ENCODE assay signal across 24 mouse cellular contexts in genomic region chr2:129380211-129380610, GRCm38 (mm10). TPM values are rescaled to one million over a fixed set of nuclear protein-coding genes. Genes with fewer than 3 reads are reported as not detected.
DNase-seq lines count a peak whose midpoint lies in the region; ATAC-seq and TF ChIP-seq lines count a peak whose summit lies in the region.
"Had no signal": no experiment of that assay in that cellular context is flagged by ENCODE, and none has a peak within 500 bp of the region (broad histone marks: within the 10 kb centered on the region; RNA-seq: fewer than 3 reads in every experiment).

No protein-coding gene starts in this region.

- H3K9ac ChIP-seq in forebrain, embryonic 14.5 days (ENCODE audit: low read length): no peak overlapping the region
- H3K9ac ChIP-seq: embryonic facial prominence, embryonic 12.5 days; hindbrain, embryonic 14.5 days; liver, embryonic 12.5 days; midbrain, embryonic 12.5 days had no signal

- ATAC-seq in common myeloid progenitor, adult 5-6 weeks (replicated peaks; ENCODE audit: low read depth, poor library complexity, severe bottlenecking): peak; percentile 45; the same call in 1 of the 2 replicates
- ATAC-seq in monocyte, adult 5-6 weeks (replicated peaks; ENCODE audit: insufficient number of reproducible peaks, low FRiP score, low TSS enrichment, poor library complexity, severe bottlenecking): peak; percentile 83
- ATAC-seq in forebrain, embryonic 14.5 days: no peak
- ATAC-seq: intestine, embryonic 16.5 days; liver, embryonic 12.5 days had no signal

- no peak overlapping the region for H3K27ac ChIP-seq in kidney, adult 2 months (ENCODE audit: insufficient read depth, low read depth, low read length)
- H3K27ac ChIP-seq in forebrain, embryonic 14.5 days (ENCODE audit: low read depth, low read length): no peak overlapping the region
- H3K27ac ChIP-seq: embryonic facial prominence, embryonic 12.5 days; hindbrain, embryonic 14.5 days; liver, embryonic 12.5 days; midbrain, embryonic 12.5 days; stomach, postnatal 0 days had no signal

- H3K4me3 ChIP-seq in kidney, adult 2 months (ENCODE audit: insufficient read depth, low read depth, low read length): no peak overlapping the region
- H3K4me3 ChIP-seq in lung, adult 2 months (replicated peaks; ENCODE audit: extremely low read depth, low read depth, low read length): no peak overlapping the region
- H3K4me3 ChIP-seq in forebrain, embryonic 14.5 days (ENCODE audit: low read depth, low read length): no peak overlapping the region
- H3K4me3 ChIP-seq: embryonic facial prominence, embryonic 12.5 days; liver, embryonic 12.5 days; midbrain, embryonic 12.5 days; myocyte had no signal

- TF ChIP-seq POLR2A in kidney, adult 2 months (IDR thresholded peaks at IDR 0.05; ENCODE audit: low read depth, low read length): no peak
- no peak for TF ChIP-seq POLR2A in lung, adult 2 months (IDR thresholded peaks at IDR 0.05; ENCODE audit: borderline replicate concordance, extremely low read depth, low read depth, low read length)

- no peaks in the 10 kb centered on the region for H3K36me3 ChIP-seq in kidney, adult 2 months (ENCODE audit: control insufficient read depth, insufficient read depth, low read length)
- H3K36me3 ChIP-seq in forebrain, embryonic 14.5 days (ENCODE audit: control insufficient read depth, insufficient read depth, low read length): no peaks in the 10 kb centered on the region
- H3K36me3 ChIP-seq: embryonic facial prominence, embryonic 12.5 days; liver, embryonic 12.5 days; midbrain, embryonic 12.5 days had no signal

- peak; percentile 25 for DNase-seq in kidney, adult 2 months
- DNase-seq in kidney, adult 8-10 months: no peak
- peak; percentile 42 for DNase-seq in lung, postnatal 25 days (ENCODE audit: low spot score)
- DNase-seq in lung, adult 2 months: no peak
- no peak for DNase-seq in forebrain, embryonic 14.5 days (ENCODE audit: low spot score)
- no peak for DNase-seq in embryo, embryonic 9.5 days (ENCODE audit: extremely low spot score)
- DNase-seq: cerebellum, postnatal 25 days; heart, postnatal 10 days; kidney, postnatal 14 days; left cerebral cortex, postnatal 4 days; thymus, postnatal 14 days had no signal

- no peak for TF ChIP-seq CTCF in kidney, adult 2 months (conservative IDR thresholded peaks at IDR 0.05; ENCODE audit: insufficient read depth, insufficient read length, low read depth, low read length)
- TF ChIP-seq CTCF in lung, adult 2 months (IDR thresholded peaks at IDR 0.05; ENCODE audit: insufficient read depth, low read length): no peak

- H3K9me3 ChIP-seq in forebrain, embryonic 14.5 days (replicated peaks; ENCODE audit: control insufficient read depth, low read length): no peaks in the 10 kb centered on the region
- H3K9me3 ChIP-seq: embryonic facial prominence, embryonic 12.5 days; liver, embryonic 12.5 days; midbrain, embryonic 12.5 days had no signal

- no peaks in the 10 kb centered on the region for H3K4me1 ChIP-seq in kidney, adult 2 months (ENCODE audit: control insufficient read depth, insufficient read depth, low read length)
- H3K4me1 ChIP-seq in lung, adult 2 months (ENCODE audit: control insufficient read depth, insufficient read depth, low read length): peaks cover 3% of the 10 kb centered on the region; the same call in 1 of the 2 replicates
- H3K4me1 ChIP-seq in forebrain, embryonic 14.5 days (ENCODE audit: control insufficient read depth, insufficient read depth, low read length): no peaks in the 10 kb centered on the region
- H3K4me1 ChIP-seq: embryonic facial prominence, embryonic 12.5 days; liver, embryonic 12.5 days; midbrain, embryonic 12.5 days had no signal

- WGBS in kidney, adult 2 months: 73% methylated on average over 5 of the region's 5 CpGs
- 51% methylated on average over 5 of the region's 5 CpGs for WGBS in lung, adult 2 months
- WGBS in forebrain, embryonic 14.5 days: 67% methylated on average over 5 of the region's 5 CpGs

- no peak overlapping the region for H3K4me2 ChIP-seq in forebrain, embryonic 14.5 days (ENCODE audit: low read length)
- H3K4me2 ChIP-seq: embryonic facial prominence, embryonic 12.5 days; hindbrain, embryonic 14.5 days; liver, embryonic 12.5 days; midbrain, embryonic 12.5 days had no signal

- no peaks in the 10 kb centered on the region for H3K27me3 ChIP-seq in kidney, adult 2 months (replicated peaks; ENCODE audit: control insufficient read depth, insufficient read depth, low read length)
- no peaks in the 10 kb centered on the region for H3K27me3 ChIP-seq in forebrain, embryonic 14.5 days (replicated peaks; ENCODE audit: control insufficient read depth, insufficient read depth, low read length)
- H3K27me3 ChIP-seq: embryonic facial prominence, embryonic 12.5 days; liver, embryonic 12.5 days; midbrain, embryonic 12.5 days had no signal

RNA-seq across cellular contexts. Expression of gene Il1b, which starts 9.3 kb away (rescaled TPM):
- polyA plus RNA-seq in kidney, adult 2 months (2012; rRNA removed): 0.60 and 0.72 TPM in 2 replicates
- 3.1 and 7.1 TPM in 2 replicates for polyA plus RNA-seq in lung, adult 2 months (2012; rRNA removed)
- 1.0 and 1.4 TPM in 2 replicates for total RNA-seq in common myeloid progenitor, adult 5-6 weeks (2017)
- total RNA-seq in monocyte, adult 5-6 weeks (2017): 186 to 292 TPM (median 238 TPM) in 3 replicates
- not detected in 2 replicates for polyA plus RNA-seq in forebrain, embryonic 14.5 days (2014; fragmentation: Nextera tagmentation; extraction: Ambion mirVana)
- total RNA-seq: gastrocnemius, adult 8-10 months; layer of hippocampus, postnatal 14 days had no signal
- polyA plus RNA-seq: C2C12; embryonic facial prominence, embryonic 12.5 days; hindbrain, embryonic 14.5 days; lung, embryonic 16.5 days; midbrain, embryonic 12.5 days had no signal

Comparison
In these comparisons a context has a peak if more than half of its experiments do, and no peak if none do; other contexts are left out.
1. DNase-seq: peak in kidney, adult 2 months (single experiment) and lung, postnatal 25 days (single experiment); none in kidney, adult 8-10 months (0 of 2), lung, adult 2 months (single experiment), forebrain, embryonic 14.5 days (single experiment) and embryo, embryonic 9.5 days (single experiment).